Mouse (Mus musculus) kidney, adult 2 months (tissue): ENCODE data around the gene Ndufb2.

ENCODE experiments used
- CTCF ChIP-seq: fragments of 200-500 bp; conservative IDR thresholded peaks from 2 replicates; pipeline ENCODE4 v1.5.1; 2011; ENCODE audit warnings: low read depth, mild to moderate bottlenecking, control low read depth, low read length, moderate library complexity, mixed read lengths; ENCODE audit not compliant: insufficient read depth, insufficient read length
- POLR2A ChIP-seq: fragments of 200-500 bp; IDR thresholded peaks from one replicate; pipeline ENCODE4 v1.6.1; 2011; ENCODE audit warnings: low read depth, low read length, control low read depth

- no peak for TF ChIP-seq CTCF
- no peak for TF ChIP-seq POLR2A
Observed at GRCm38 (mm10) chr6:39581087-39581784, 11.1 kb upstream of the Ndufb2 start.
